Mouse (Mus musculus) kidney, postnatal 0 days (tissue): Measurements from ENCODE around the gene Dlx5. TPM values are rescaled to one million over a fixed set of nuclear protein-coding genes. Genes with fewer than 3 reads are reported as not detected.

Experiments
- ATAC-seq: fragments of 200-750 bp; cut with Nextera tagmentation; replicated peaks from 2 replicates; pipeline ENCODE4 v1.8.0; 2017; ENCODE audit warnings: low read depth, moderate number of reproducible peaks, moderate TSS enrichment, moderate library complexity; ENCODE audit not compliant: low FRiP score
- DNase-seq: peaks from one replicate; pipeline ENCODE4 v3.0.0-alpha.2; 2016; ENCODE audit warnings: low spot score
- H3K27ac ChIP-seq: fragments of 300-500 bp; sonication (generic); 2 replicates; pipeline ENCODE4 v1.5.1; 2014; ENCODE audit warnings: mild to moderate bottlenecking
- H3K27me3 ChIP-seq: fragments of 300-500 bp; sonication (generic); 2 replicates; pipeline ENCODE4 v1.6.1; 2014; ENCODE audit warnings: low read length, mixed read lengths; ENCODE audit not compliant: insufficient read depth
- H3K36me3 ChIP-seq: fragments of 300-500 bp; sonication (generic); 2 replicates; pipeline ENCODE4 v1.6.1; 2014; ENCODE audit warnings: low read length, mixed read lengths; ENCODE audit not compliant: insufficient read depth
- H3K4me1 ChIP-seq: fragments of 300-500 bp; sonication (generic); replicated peaks from 2 replicates; pipeline ENCODE4 v1.6.1; 2014; ENCODE audit warnings: antibody characterized with exemption, low read length, mixed read lengths; ENCODE audit not compliant: insufficient read depth
- H3K4me2 ChIP-seq: fragments of 300-500 bp; sonication (generic); 2 replicates; pipeline ENCODE4 v1.6.1; 2014; ENCODE audit warnings: mild to moderate bottlenecking, low read length, moderate library complexity, mixed read lengths
- H3K4me3 ChIP-seq: fragments of 300-500 bp; sonication (generic); replicated peaks from 2 replicates; pipeline ENCODE4 v1.5.1; 2014; ENCODE audit warnings: low read depth, low read length
- H3K9ac ChIP-seq: fragments of 300-500 bp; sonication (generic); 2 replicates; pipeline ENCODE4 v1.6.1; 2014; ENCODE audit warnings: low read depth, low read length
- H3K9me3 ChIP-seq: fragments of 300-500 bp; sonication (generic); replicated peaks from 2 replicates; pipeline ENCODE4 v1.6.1; 2016; ENCODE audit warnings: low read length, inconsistent platforms, mixed read lengths
- CTCF ChIP-seq: IDR thresholded peaks from 2 replicates; pipeline ENCODE4 v1.5.1; 2016; ENCODE audit warnings: antibody characterized with exemption, low read depth, mild to moderate bottlenecking, moderate library complexity
- WGBS: fragments of 180-500 bp; shearing (Covaris S2); extraction: QIAGEN DNeasy Blood & Tissue Kit; methylation state at CpG from one replicate; pipeline ENCODE4 v1.1.7; 2014; 5-methylcytosine and 5-hydroxymethylcytosine counted together
- polyA plus RNA-seq: library from polyadenylated mRNA; unstranded; fragments of >200 nt; fragmentation: Nextera tagmentation; extraction: Ambion mirVana; gene quantifications from 2 replicates; pipeline ENCODE4 v1.2.1, GENCODE M21; 2015

Dlx5 gene
- polyA plus RNA-seq, 1 experiment from 2014 or later = 0.67 TPM

DNA sequence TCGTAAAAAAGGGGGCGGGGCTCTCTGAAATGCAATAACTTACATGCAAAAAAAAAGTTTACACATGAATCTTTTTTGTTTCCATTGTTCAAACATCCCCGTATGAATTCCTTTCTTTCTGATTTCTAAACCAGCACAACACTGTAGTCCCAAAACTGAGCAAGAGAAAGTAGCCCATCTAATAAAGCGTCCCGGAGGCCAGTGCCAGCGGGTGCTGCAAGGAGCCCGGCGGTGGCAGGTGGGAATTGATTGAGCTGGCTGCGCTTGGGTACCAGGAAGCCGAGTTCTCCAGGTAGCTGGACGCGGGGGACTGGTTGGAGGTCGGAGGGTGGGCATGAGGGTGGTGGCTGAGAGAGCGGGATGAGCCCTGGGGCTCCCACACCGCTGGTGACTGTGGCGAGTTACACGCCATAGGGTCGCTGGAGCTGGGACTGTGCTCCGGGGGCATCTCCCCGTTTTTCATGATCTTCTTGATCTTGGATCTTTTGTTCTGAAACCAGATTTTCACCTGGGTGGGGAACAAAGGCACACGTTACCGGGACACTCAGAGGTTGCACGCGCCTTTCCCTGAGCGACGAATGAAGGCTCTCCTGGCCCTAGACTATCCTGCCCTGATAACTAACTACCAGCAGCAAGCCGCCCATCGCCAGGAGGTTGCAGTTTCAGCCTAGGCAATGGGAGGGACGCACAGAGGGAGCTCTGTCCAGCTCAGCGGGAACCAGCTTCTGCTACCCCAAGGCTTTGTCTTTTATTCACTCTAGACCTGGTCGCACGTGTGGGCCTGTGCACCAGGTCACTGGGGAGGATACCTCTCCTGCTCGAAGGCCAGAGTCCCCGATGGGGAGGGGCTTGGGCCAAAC, 3.7 kb downstream of the Dlx5 start:
- H3K4me1 ChIP-seq = peaks cover 3% of the 10 kb centered on the region; the same call in 1 of the 2 replicates
- no peaks in the 10 kb centered on the region for H3K36me3 ChIP-seq
- DNase-seq (no peak), ATAC-seq (no peak)
- H3K4me2 ChIP-seq = no peak overlapping the region
- WGBS = 5% methylated on average over 34 of the region's 34 CpGs
- no peak overlapping the region for H3K4me3 ChIP-seq
- no peak for TF ChIP-seq CTCF
- H3K9ac ChIP-seq = no peak overlapping the region
- peaks cover 91% of the 10 kb centered on the region for H3K27me3 ChIP-seq
- H3K27ac ChIP-seq = no peak overlapping the region
- no peaks in the 10 kb centered on the region for H3K9me3 ChIP-seq

- 22% methylated on average over 5 of the region's 5 CpGs for WGBS
- H3K27ac ChIP-seq = no peak overlapping the region
- no peak for TF ChIP-seq CTCF
- no peak for ATAC-seq
- DNase-seq = no peak
- H3K9ac ChIP-seq = no peak overlapping the region
- H3K4me3 ChIP-seq = no peak overlapping the region
- peaks cover 91% of the 10 kb centered on the region for H3K27me3 ChIP-seq
- peaks cover 3% of the 10 kb centered on the region; the same call in 1 of the 2 replicates for H3K4me1 ChIP-seq
- H3K36me3 ChIP-seq = no peaks in the 10 kb centered on the region
- H3K4me2 ChIP-seq = no peak overlapping the region
- no peaks in the 10 kb centered on the region for H3K9me3 ChIP-seq
Observed at GRCm38 (mm10) chr6:6877346-6877910, 4.5 kb downstream of the Dlx5 start.

- Histone ChIP-seq H3K27me3 (peaks cover 94% of the 10 kb centered on the region), H3K36me3 (no peaks in the 10 kb centered on the region), H3K27ac (no peak overlapping the region), H3K4me3 (no peak overlapping the region), H3K9ac (no peak overlapping the region), H3K9me3 (no peaks in the 10 kb centered on the region), H3K4me1 (peaks cover 3% of the 10 kb centered on the region; the same call in 1 of the 2 replicates), H3K4me2 (no peak overlapping the region)
- ATAC-seq (no peak), DNase-seq (no peak)
- no peak for TF ChIP-seq CTCF
- WGBS = 9% methylated on average over 7 of the region's 7 CpGs
Observed at GRCm38 (mm10) chr6:6876731-6877130, 5.2 kb downstream of the Dlx5 start.

- no peak for DNase-seq
- TF ChIP-seq CTCF = no peak
- H3K9me3 ChIP-seq = no peaks in the 10 kb centered on the region
- H3K36me3 ChIP-seq = no peaks in the 10 kb centered on the region
- H3K4me1 ChIP-seq = peaks cover under 1% of the 10 kb centered on the region; the same call in 1 of the 2 replicates
- no peak overlapping the region for H3K4me3 ChIP-seq
- H3K4me2 ChIP-seq = no peak overlapping the region
- no peak for ATAC-seq
- WGBS = 3% methylated on average over 2 of the region's 2 CpGs
- H3K9ac ChIP-seq = no peak overlapping the region
- H3K27ac ChIP-seq = no peak overlapping the region
- peaks cover 94% of the 10 kb centered on the region for H3K27me3 ChIP-seq
Observed at GRCm38 (mm10) chr6:6876231-6876630, 5.7 kb downstream of the Dlx5 start.

- H3K4me3 ChIP-seq = no peak overlapping the region
- H3K9ac ChIP-seq = no peak overlapping the region
- H3K27me3 ChIP-seq = peaks cover 92% of the 10 kb centered on the region
- no peaks in the 10 kb centered on the region for H3K36me3 ChIP-seq
- ATAC-seq (no peak), DNase-seq (no peak)
- 8% methylated on average over 9 of the region's 9 CpGs for WGBS
- no peak overlapping the region for H3K4me2 ChIP-seq
- H3K4me1 ChIP-seq = no peaks in the 10 kb centered on the region
- no peak overlapping the region for H3K27ac ChIP-seq
- no peak for TF ChIP-seq CTCF
- no peaks in the 10 kb centered on the region for H3K9me3 ChIP-seq
Observed at GRCm38 (mm10) chr6:6875676-6876075, 6.2 kb downstream of the Dlx5 start.

GRCm38 (mm10) chr6:6875136-6875535, 6.7 kb downstream of the Dlx5 start:
- peaks cover 92% of the 10 kb centered on the region for H3K27me3 ChIP-seq
- no peak overlapping the region for H3K4me2 ChIP-seq
- H3K4me3 ChIP-seq = no peak overlapping the region
- ATAC-seq (no peak), DNase-seq (no peak)
- no peaks in the 10 kb centered on the region for H3K4me1 ChIP-seq
- H3K27ac ChIP-seq = no peak overlapping the region
- H3K9me3 ChIP-seq = no peaks in the 10 kb centered on the region
- TF ChIP-seq CTCF = no peak
- no peaks in the 10 kb centered on the region for H3K36me3 ChIP-seq
- WGBS = 3% methylated on average over 11 of the region's 11 CpGs
- H3K9ac ChIP-seq = no peak overlapping the region
